Mouse (Mus musculus): Measurements from ENCODE around the gene Htr6. TPM values are rescaled to one million over a fixed set of nuclear protein-coding genes. Genes with fewer than 3 reads are reported as not detected.

Htr6 gene
- polyA plus RNA-seq, 1 experiment: not detected

DNA sequence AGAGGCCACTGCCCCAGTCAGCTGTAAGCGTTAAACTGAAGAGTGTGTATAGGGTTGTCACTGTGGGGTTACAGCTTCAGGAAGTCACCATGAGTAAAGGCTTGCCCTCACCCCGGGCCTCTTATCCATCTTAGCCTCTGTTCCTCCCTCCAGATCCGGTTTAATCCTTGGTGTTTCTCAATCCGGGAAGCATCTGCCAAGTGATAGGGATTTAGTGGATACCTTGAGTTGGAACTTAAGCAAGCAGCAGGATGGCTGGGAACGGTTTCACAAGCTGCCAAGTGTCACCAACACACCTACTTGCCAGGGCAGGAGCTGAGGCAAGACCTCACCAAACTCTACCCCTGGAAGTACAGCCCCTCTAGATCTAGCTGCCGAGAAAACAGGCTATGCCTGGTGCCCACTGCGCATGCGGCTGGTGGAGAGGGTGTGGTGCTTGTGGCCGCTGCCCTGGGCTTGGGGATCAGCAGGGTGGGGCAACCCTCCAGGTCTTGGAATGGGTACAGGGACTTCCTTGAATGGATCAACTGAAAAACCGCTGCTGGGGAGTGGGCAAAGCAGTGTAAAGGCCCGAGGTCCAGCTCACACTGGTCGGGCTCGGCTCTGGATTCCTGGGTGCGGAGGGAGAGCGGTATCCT is 15.1 kb upstream of the Htr6 start:
- H3K4me1 ChIP-seq (ENCODE audit: control insufficient read depth, insufficient read depth, low read length): peaks cover 2% of the 10 kb centered on the region; the same call in 1 of the 2 replicates
- TF ChIP-seq POLR2A (IDR thresholded peaks at IDR 0.05; ENCODE audit: low read depth, low read length) (no peak), CTCF (IDR thresholded peaks at IDR 0.05; ENCODE audit: borderline replicate concordance, insufficient read depth, low read length) (no peak)
- no peak overlapping the region for H3K4me3 ChIP-seq (ENCODE audit: insufficient read depth, low read length)
- no peak overlapping the region for H3K27ac ChIP-seq (ENCODE audit: insufficient read depth, low read length)

DNA sequence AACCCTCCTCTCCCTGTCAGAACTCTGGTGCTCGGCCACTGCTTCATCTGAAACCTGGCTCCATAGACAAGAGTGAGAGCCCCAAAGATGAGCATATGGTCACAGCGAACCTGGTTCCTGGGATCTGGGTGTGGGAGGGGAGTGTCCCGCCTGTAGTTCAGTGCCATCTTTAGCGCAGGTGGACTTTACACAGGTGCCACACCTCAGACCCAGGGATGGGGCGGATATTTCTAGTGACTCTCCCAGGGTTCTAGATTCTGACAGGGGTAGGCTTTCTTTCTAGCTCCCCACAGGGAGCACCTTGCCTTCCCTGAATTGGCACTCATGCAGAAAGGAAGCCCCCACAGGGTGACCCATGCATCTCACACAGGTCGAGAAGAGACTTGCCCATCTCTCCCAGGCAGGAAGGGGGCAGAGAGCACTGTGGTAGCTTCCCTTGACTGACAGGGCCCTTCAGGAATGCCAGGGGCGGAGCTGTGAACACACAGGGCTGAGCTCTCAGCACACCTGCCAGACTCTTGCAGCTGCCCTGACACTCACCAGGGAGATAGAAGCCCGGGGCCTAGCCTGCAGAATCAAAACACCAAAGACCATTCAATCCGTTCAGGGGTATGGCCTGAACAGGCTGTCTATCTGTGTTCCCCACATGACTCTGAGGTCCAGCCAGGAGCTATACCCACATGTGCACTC is 13.8 kb upstream of the Htr6 start:
- H3K4me1 ChIP-seq (ENCODE audit: control insufficient read depth, insufficient read depth, low read length): peaks cover 2% of the 10 kb centered on the region; the same call in 1 of the 2 replicates
- no peak overlapping the region for H3K4me3 ChIP-seq (ENCODE audit: insufficient read depth, low read length)
- TF ChIP-seq CTCF (IDR thresholded peaks at IDR 0.05; ENCODE audit: borderline replicate concordance, insufficient read depth, low read length) (no peak), POLR2A (IDR thresholded peaks at IDR 0.05; ENCODE audit: low read depth, low read length) (no peak)
- no peak overlapping the region for H3K27ac ChIP-seq (ENCODE audit: insufficient read depth, low read length)

DNA sequence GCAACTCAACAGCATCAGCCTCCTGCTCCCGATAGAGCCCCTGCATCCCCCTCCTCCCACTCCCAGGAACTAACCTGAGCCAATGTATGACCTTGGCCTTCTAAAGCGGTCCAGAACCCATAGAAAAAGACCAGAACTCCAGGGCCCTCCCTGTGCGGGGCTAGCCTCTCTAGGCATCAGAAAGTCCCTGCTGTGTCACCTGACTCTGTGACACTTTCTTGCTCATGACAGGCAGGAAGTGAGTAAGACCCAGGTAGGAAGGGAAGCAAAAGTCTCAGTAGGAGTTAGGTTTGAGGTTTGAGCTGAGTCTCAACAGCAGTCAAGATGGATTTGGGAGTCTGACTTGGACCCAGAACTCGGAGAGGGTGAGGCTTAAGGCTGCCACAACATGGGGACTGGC is 11.6 kb upstream of the Htr6 start:
- no peak overlapping the region for H3K4me3 ChIP-seq (ENCODE audit: insufficient read depth, low read length)
- TF ChIP-seq POLR2A (IDR thresholded peaks at IDR 0.05; ENCODE audit: low read depth, low read length) (no peak), CTCF (IDR thresholded peaks at IDR 0.05; ENCODE audit: borderline replicate concordance, insufficient read depth, low read length) (no peak)
- H3K27ac ChIP-seq (ENCODE audit: insufficient read depth, low read length): no peak overlapping the region
- peaks cover 2% of the 10 kb centered on the region; the same call in 1 of the 2 replicates for H3K4me1 ChIP-seq (ENCODE audit: control insufficient read depth, insufficient read depth, low read length)

DNA sequence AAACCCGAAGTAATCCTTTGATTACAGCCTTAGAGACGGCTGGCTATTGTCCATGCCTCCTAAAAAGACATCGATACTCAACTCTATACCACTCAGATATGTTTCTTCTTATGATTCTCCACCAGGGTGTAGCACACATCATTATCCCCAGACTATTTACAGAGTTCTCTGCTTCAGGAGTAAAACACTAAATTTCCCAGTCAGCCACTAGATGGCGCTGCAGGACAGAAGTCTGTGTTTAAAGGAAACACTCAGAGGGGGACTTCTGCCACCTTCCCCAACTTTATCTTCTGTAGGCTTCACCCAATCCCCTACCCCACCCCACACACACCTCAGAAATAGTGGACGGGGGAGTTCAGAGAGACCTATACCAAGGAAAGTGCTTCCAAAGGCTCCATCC is 10.7 kb upstream of the Htr6 start:
- Histone ChIP-seq H3K27ac (ENCODE audit: insufficient read depth, low read length) (no peak overlapping the region), H3K4me3 (ENCODE audit: insufficient read depth, low read length) (no peak overlapping the region), H3K4me1 (ENCODE audit: control insufficient read depth, insufficient read depth, low read length) (peaks cover 2% of the 10 kb centered on the region; the same call in 1 of the 2 replicates)
- TF ChIP-seq CTCF (IDR thresholded peaks at IDR 0.05; ENCODE audit: borderline replicate concordance, insufficient read depth, low read length) (no peak), POLR2A (IDR thresholded peaks at IDR 0.05; ENCODE audit: low read depth, low read length) (no peak)

DNA sequence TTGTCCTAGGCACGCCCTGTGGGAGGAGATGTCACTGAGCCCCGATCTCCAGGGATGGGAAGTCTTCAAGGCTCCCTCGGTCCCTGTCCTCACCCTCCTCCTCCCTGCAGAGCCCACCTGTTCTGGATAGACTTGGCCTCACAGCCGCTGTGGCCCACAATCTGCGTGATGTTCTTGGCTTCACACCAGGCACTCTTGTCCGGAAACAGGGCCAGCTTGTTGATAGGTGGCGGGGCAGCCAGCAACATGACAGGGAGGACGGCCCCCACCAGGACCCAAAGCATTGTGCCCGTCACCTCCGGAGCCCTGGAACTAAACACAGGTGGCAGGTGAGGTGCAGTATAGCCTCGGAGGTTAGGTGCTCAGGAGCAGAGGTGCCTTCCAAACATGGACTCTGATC is 10.0 kb upstream of the Htr6 start:
- TF ChIP-seq CTCF (IDR thresholded peaks at IDR 0.05; ENCODE audit: borderline replicate concordance, insufficient read depth, low read length) (no peak), POLR2A (IDR thresholded peaks at IDR 0.05; ENCODE audit: low read depth, low read length) (no peak)
- Histone ChIP-seq H3K27ac (ENCODE audit: insufficient read depth, low read length) (no peak overlapping the region), H3K4me3 (ENCODE audit: insufficient read depth, low read length) (no peak overlapping the region), H3K4me1 (ENCODE audit: control insufficient read depth, insufficient read depth, low read length) (no peaks in the 10 kb centered on the region; the same call in 1 of the 2 replicates)

DNA sequence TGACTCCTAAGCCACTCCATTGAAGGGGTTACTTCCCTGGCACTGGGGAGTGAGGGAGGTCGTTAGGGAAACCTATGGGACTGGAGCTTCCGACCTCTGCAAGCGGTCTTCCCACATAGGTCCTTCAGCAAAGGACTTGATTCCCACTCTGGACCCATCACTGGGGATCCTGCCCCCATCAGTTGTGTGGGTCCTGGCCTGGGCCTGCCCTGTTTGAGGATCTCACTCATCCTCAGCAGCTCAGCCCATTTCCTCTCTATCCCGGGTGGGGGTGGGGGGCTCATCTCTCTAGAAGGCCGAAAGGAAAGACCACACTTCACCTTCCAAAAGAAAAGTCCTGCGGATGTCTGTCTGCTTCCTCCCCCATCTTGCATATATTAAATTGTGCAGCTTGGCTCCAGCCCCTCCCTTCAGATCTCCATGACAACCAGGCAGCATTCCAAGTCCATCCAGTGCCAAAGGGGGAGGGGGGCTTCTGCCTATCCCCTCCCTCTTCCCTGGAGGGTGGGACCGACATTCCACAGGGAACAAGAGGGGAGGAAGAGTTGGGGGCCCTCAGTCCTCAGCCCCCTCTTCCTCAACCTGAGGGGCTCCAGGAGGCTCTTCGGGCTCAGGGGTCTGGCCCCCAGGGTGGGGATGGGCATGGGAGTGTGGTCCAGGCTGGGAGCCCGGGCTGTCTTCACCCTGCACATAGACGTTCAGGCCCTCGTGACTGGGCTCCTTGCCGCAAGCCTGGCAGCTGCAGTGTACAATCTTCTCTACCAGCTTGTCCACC is 7.6 kb upstream of the Htr6 start:
- no peak overlapping the region for H3K4me3 ChIP-seq (ENCODE audit: insufficient read depth, low read length)
- TF ChIP-seq POLR2A (IDR thresholded peaks at IDR 0.05; ENCODE audit: low read depth, low read length): no peak
- no peak for TF ChIP-seq CTCF (IDR thresholded peaks at IDR 0.05; ENCODE audit: borderline replicate concordance, insufficient read depth, low read length)
- no peaks in the 10 kb centered on the region for H3K4me1 ChIP-seq (ENCODE audit: control insufficient read depth, insufficient read depth, low read length)
- no peak overlapping the region for H3K27ac ChIP-seq (ENCODE audit: insufficient read depth, low read length)

DNA sequence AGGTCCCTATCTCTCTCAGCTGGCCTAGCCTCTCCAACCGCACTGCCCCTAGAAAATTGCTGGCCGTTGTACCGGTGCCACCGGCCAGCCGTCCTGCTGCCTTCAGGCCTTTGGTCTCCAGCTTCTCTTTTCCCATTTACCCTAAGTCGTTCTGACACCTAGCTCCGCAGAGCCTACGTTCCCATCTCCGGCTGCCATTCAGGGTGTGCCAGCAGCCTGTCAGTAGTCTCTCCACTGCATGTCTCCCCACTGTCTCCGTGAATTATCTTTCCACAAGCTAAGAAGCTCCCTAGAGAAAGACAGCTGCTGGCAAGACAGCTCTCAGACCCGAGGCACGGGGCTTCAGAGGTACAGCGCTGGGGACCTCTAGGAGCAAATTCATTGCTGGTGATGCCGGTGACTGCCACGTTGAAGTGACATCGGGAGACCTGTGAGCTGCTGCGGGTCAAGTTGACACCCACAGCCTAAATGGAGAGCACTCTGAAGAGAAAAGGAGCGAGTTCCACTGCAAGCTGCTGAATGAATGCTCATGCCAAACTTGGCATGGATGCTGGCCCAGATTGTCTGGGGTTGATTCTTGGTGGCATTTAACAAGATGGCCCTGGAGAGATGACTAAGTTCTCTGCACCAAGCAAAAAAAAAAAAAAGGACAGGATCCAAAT is 6.0 kb upstream of the Htr6 start:
- TF ChIP-seq CTCF (IDR thresholded peaks at IDR 0.05; ENCODE audit: borderline replicate concordance, insufficient read depth, low read length) (no peak), POLR2A (IDR thresholded peaks at IDR 0.05; ENCODE audit: low read depth, low read length) (no peak)
- no peak overlapping the region for H3K27ac ChIP-seq (ENCODE audit: insufficient read depth, low read length)
- no peaks in the 10 kb centered on the region for H3K4me1 ChIP-seq (ENCODE audit: control insufficient read depth, insufficient read depth, low read length)
- no peak overlapping the region for H3K4me3 ChIP-seq (ENCODE audit: insufficient read depth, low read length)

DNA sequence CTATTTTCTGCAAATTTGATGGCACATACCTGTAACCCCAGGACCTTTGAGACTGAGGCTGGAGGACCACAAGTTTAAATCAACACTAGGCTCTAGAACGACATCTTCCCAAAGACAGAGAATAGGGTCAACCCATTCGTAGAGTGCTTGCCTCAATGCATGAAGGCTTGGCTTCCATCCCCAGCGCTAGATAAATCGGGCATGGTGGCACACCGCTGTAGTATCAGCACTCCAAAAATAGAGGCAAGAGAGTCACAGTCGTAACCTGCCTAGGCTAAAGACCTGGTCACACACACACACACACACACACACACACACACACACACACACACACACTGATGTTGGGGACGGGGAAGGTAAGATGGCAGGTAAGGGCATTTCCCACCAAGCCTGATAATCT is 4.9 kb upstream of the Htr6 start:
- TF ChIP-seq POLR2A (IDR thresholded peaks at IDR 0.05; ENCODE audit: low read depth, low read length) (no peak), CTCF (IDR thresholded peaks at IDR 0.05; ENCODE audit: borderline replicate concordance, insufficient read depth, low read length) (no peak)
- H3K27ac ChIP-seq (ENCODE audit: insufficient read depth, low read length): no peak overlapping the region
- no peak overlapping the region for H3K4me3 ChIP-seq (ENCODE audit: insufficient read depth, low read length)
- no peaks in the 10 kb centered on the region for H3K4me1 ChIP-seq (ENCODE audit: control insufficient read depth, insufficient read depth, low read length)

DNA sequence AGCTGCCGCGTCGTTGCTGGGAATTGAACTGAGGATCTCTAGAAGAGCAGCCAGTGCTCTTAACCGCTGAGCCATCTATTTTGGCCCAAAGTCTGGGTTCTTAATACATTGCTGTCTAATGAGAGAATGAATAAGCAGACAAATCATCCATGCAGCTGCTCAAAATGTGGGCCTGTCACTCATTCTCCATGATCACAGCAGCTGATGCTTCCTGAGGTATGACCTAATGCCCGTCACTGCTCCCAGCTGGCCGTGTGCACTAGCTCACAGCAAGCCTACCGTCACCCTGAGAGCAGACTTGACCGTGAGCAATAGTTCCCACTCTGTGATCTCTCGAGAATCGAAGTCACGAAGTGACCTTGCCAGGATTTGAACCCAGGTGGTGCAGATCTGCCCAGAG is 4.1 kb upstream of the Htr6 start:
- no peak overlapping the region for H3K4me3 ChIP-seq (ENCODE audit: insufficient read depth, low read length)
- TF ChIP-seq POLR2A (IDR thresholded peaks at IDR 0.05; ENCODE audit: low read depth, low read length) (no peak), CTCF (IDR thresholded peaks at IDR 0.05; ENCODE audit: borderline replicate concordance, insufficient read depth, low read length) (no peak)
- no peaks in the 10 kb centered on the region for H3K4me1 ChIP-seq (ENCODE audit: control insufficient read depth, insufficient read depth, low read length)
- no peak overlapping the region for H3K27ac ChIP-seq (ENCODE audit: insufficient read depth, low read length)

Measured in embryonic fibroblast, embryonic 13.5 days (primary cell).